ENCODE assay signal across 9 mouse cellular contexts in the genomic region with DNA sequence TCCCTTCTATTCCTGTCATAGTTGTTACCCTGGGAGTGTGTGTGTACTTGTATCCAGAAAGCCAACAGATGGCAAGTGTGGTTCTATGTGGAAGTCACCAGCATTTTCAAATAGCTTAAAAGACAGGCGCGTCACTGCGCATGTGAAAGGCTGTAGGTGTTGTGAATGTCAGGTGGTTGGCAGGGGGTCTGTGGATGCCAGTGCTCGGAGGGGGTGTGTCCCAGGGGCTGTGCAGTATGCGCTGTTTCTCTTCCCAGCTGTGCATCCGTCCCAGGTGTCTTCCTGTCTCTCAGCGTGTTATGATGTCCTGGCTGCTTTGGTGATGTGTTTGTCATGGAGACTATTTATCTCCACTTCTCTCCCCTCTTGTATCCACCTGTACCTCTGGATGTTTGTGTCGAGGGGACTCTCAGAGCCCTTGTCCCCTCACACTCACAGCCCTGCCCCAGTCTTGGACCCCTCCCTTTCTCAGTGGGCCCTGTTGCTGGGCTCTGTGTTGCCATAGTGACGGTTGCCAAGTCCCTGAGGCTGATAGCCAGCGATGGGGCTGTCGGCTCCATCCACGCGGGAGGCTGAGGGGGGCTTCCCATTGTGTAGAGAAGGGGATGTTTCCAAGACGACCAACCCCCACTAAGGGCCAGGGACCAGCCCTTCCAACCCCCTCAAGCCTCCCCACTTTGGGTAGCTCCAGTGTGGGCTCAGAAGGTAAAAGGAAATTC. TPM values are rescaled to one million over a fixed set of nuclear protein-coding genes. Genes with fewer than 3 reads are reported as not detected.
A peak's percentile ranks its signal among the peaks of the same experiment; 100 is the strongest.
DNase-seq lines count a peak whose midpoint lies in the region; ATAC-seq lines count a peak whose summit lies in the region.
"Had no signal": no experiment of that assay in that cellular context is flagged by ENCODE, and none has a peak within 500 bp of the region (broad histone marks: within the 10 kb centered on the region; RNA-seq: fewer than 3 reads in every experiment).

No protein-coding gene starts in this region.

- H3K9ac ChIP-seq in forebrain, embryonic 15.5 days (replicated peaks): peak overlapping the region; percentile 42

- H3K27ac ChIP-seq in forebrain, embryonic 15.5 days (replicated peaks): peak overlapping the region; percentile 91
- H3K27ac ChIP-seq: kidney, postnatal 0 days had no signal

- H3K36me3 ChIP-seq in forebrain, embryonic 15.5 days: no peaks in the 10 kb centered on the region

- peak overlapping the region; percentile 39 for H3K4me2 ChIP-seq in forebrain, embryonic 15.5 days (replicated peaks)

- no peaks in the 10 kb centered on the region for H3K27me3 ChIP-seq in forebrain, embryonic 15.5 days

- H3K4me3 ChIP-seq in forebrain, embryonic 15.5 days: peak overlapping the region; percentile 11

- whole genome bisulfite sequencing in forebrain, embryonic 15.5 days: 7% methylated on average over 14 of the region's 14 CpGs

- DNase-seq in cerebellum, postnatal 14 days: peak; percentile 63 to 73
- DNase-seq in cerebellum, adult 18-20 months: no peak
- peak; percentile 79 to 81 for DNase-seq in left cerebral cortex, postnatal 25 days (ENCODE audit: low spot score in 2 of 2)
- DNase-seq in right cerebral cortex, postnatal 14 days: peak; percentile 70
- DNase-seq in lung, adult 18-20 months: no peak
- no peak for DNase-seq in spleen, postnatal 10 days (ENCODE audit: low spot score in 2 of 2)
- DNase-seq in cerebellum, adult 9-11 months: no peak

- H3K4me1 ChIP-seq in forebrain, embryonic 15.5 days: peaks cover 69% of the 10 kb centered on the region

- ATAC-seq in forebrain, embryonic 15.5 days (replicated peaks): peak; percentile 83

- intact Hi-C loops in left cerebral cortex, postnatal 25 days (cut with DNase I): no loop called here

- H3K9me3 ChIP-seq in forebrain, embryonic 15.5 days: no peaks in the 10 kb centered on the region

RNA-seq across cellular contexts. Expression of a gene that starts 3.9 kb away (rescaled TPM):
- polyA plus RNA-seq in forebrain, embryonic 15.5 days (2015; fragmentation: Nextera tagmentation; extraction: Ambion mirVana): 2.7 and 3.1 TPM in 2 replicates
- total RNA-seq in left cerebral cortex, postnatal 25 days (2021): 1 to 10 TPM; 3.0 to 3.6 TPM

RNA-seq across cellular contexts. Expression of a gene that starts 7.2 kb away (rescaled TPM):
- polyA plus RNA-seq in forebrain, embryonic 15.5 days (2015; fragmentation: Nextera tagmentation; extraction: Ambion mirVana): 107 and 114 TPM in 2 replicates
- 10 to 100 TPM; 57.5 to 60.4 TPM for total RNA-seq in left cerebral cortex, postnatal 25 days (2021)

RNA-seq across cellular contexts. Expression of a gene that starts 27.3 kb away (rescaled TPM):
- polyA plus RNA-seq in forebrain, embryonic 15.5 days (2015; fragmentation: Nextera tagmentation; extraction: Ambion mirVana): 26.3 and 27.2 TPM in 2 replicates
- 10 to 100 TPM; 10.1 to 10.4 TPM for total RNA-seq in left cerebral cortex, postnatal 25 days (2021)

RNA-seq across cellular contexts. Expression of a gene that starts 27.4 kb away (rescaled TPM):
- polyA plus RNA-seq in forebrain, embryonic 15.5 days (2015; fragmentation: Nextera tagmentation; extraction: Ambion mirVana): 112 and 115 TPM in 2 replicates
- total RNA-seq in left cerebral cortex, postnatal 25 days (2021): 10 to 100 TPM; 18.7 to 21.1 TPM

RNA-seq across cellular contexts. Expression of a gene that starts 53.0 kb away (rescaled TPM):
- 22.2 and 25.9 TPM in 2 replicates for polyA plus RNA-seq in forebrain, embryonic 15.5 days (2015; fragmentation: Nextera tagmentation; extraction: Ambion mirVana)
- total RNA-seq in left cerebral cortex, postnatal 25 days (2021): 100 to 1,000 TPM; 403 to 438 TPM

Comparison
In these comparisons a context has a peak if more than half of its experiments do, and no peak if none do; other contexts are left out.
1. DNase-seq: peak in cerebellum, postnatal 14 days (2 of 2), left cerebral cortex, postnatal 25 days (2 of 2) and right cerebral cortex, postnatal 14 days (single experiment); none in cerebellum, adult 18-20 months (0 of 2), lung, adult 18-20 months (0 of 2), spleen, postnatal 10 days (0 of 2) and cerebellum, adult 9-11 months (single experiment).